35 mouse cellular contexts compared by ENCODE assay signal in the genomic region with DNA sequence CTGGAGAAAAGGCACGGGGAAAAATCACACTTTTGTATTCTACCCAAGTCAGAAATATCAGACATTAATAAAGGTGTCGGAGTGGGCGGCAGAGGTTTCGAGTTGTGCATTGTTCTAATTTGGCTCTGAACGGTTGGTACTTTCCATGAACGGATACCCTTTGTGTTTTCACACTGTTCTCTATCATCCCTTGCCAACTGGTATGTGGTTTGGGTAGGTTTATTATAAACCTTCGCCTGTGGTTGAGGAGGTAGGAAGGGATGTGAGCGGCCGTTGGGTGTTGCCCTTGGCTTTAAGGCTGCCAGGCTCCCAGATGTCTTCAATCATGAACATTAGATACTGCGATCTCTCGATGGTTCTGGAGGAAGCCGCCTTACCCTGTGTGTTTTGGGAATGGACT. TPM values are rescaled to one million over a fixed set of nuclear protein-coding genes. Genes with fewer than 3 reads are reported as not detected.
DNase-seq lines count a peak whose midpoint lies in the region; ATAC-seq and TF ChIP-seq lines count a peak whose summit lies in the region.
"Had no signal": no experiment of that assay in that cellular context is flagged by ENCODE, and none has a peak within 500 bp of the region (broad histone marks: within the 10 kb centered on the region; RNA-seq: fewer than 3 reads in every experiment).

No protein-coding gene starts in this region.

- H3K27me3 ChIP-seq in liver, postnatal 0 days (ENCODE audit: insufficient read depth, low read length): no peaks in the 10 kb centered on the region
- H3K27me3 ChIP-seq in liver, embryonic 11.5 days (replicated peaks; ENCODE audit: control insufficient read depth, insufficient read depth, low read length): no peaks in the 10 kb centered on the region
- H3K27me3 ChIP-seq: CH12.LX; hindbrain, embryonic 12.5 days; limb, embryonic 15.5 days; neural tube, embryonic 15.5 days had no signal

- no peak for ATAC-seq in liver, postnatal 0 days
- ATAC-seq in liver, embryonic 11.5 days (replicated peaks; ENCODE audit: low FRiP score): no peak
- 0 out of 2 replicates have a peak, but pooled peaks have one; percentile 16 for ATAC-seq in granulocyte monocyte progenitor cell, adult 5-6 weeks (replicated peaks; ENCODE audit: poor library complexity, severe bottlenecking)
- peak; percentile 80 for ATAC-seq in megakaryocyte-erythroid progenitor cell, adult 5-6 weeks (replicated peaks; ENCODE audit: low FRiP score, low TSS enrichment, poor library complexity, severe bottlenecking)
- ATAC-seq: forebrain, embryonic 14.5 days; midbrain, embryonic 16.5 days had no signal

- TF ChIP-seq CTCF in liver, postnatal 0 days (IDR thresholded peaks at IDR 0.05; ENCODE audit: low read depth): no peak

- TF ChIP-seq EP300 in liver, postnatal 0 days (IDR thresholded peaks at IDR 0.05; ENCODE audit: low read depth): peak; percentile 61

- H3K9me3 ChIP-seq in liver, postnatal 0 days (ENCODE audit: low read length): no peaks in the 10 kb centered on the region
- H3K9me3 ChIP-seq in liver, embryonic 11.5 days (ENCODE audit: control insufficient read depth, low read length): no peaks in the 10 kb centered on the region
- H3K9me3 ChIP-seq: embryonic facial prominence, embryonic 12.5 days; heart, embryonic 13.5 days; hindbrain, embryonic 12.5 days; limb, embryonic 10.5 days; limb, embryonic 15.5 days; neural tube, embryonic 15.5 days had no signal

- no peak overlapping the region for H3K9ac ChIP-seq in liver, postnatal 0 days (replicated peaks)
- no peak overlapping the region for H3K9ac ChIP-seq in liver, embryonic 11.5 days (ENCODE audit: low read depth, low read length)
- H3K9ac ChIP-seq: embryonic facial prominence, embryonic 12.5 days; heart, embryonic 13.5 days; hindbrain, embryonic 12.5 days; limb, embryonic 15.5 days; liver, embryonic 14.5 days; lung, embryonic 14.5 days; neural tube, embryonic 15.5 days had no signal

- intact Hi-C loops in left cerebral cortex, postnatal 14 days (cut with DNase I): no loop called here

- peaks cover 3% of the 10 kb centered on the region; the same call in 1 of the 2 replicates for H3K4me1 ChIP-seq in liver, postnatal 0 days (ENCODE audit: insufficient read depth)
- no peaks in the 10 kb centered on the region for H3K4me1 ChIP-seq in liver, embryonic 11.5 days (replicated peaks; ENCODE audit: control insufficient read depth, insufficient read depth, low read length)
- H3K4me1 ChIP-seq: embryonic facial prominence, embryonic 12.5 days; heart, embryonic 13.5 days; hindbrain, embryonic 12.5 days; limb, embryonic 10.5 days; neural tube, embryonic 15.5 days had no signal

- H3K4me3 ChIP-seq in liver, postnatal 0 days (ENCODE audit: low read depth, low read length): no peak overlapping the region
- no peak overlapping the region for H3K4me3 ChIP-seq in liver, embryonic 11.5 days (ENCODE audit: low read depth, low read length)
- H3K4me3 ChIP-seq: embryonic facial prominence, embryonic 12.5 days; heart, embryonic 13.5 days; hindbrain, embryonic 12.5 days; layer of hippocampus, adult 2 months; left cerebral cortex, adult 2 months; limb, embryonic 10.5 days; limb, embryonic 15.5 days; neural tube, embryonic 15.5 days had no signal

- DNase-seq in liver, postnatal 0 days: no peak
- no peak for DNase-seq in liver, embryonic 11.5 days (ENCODE audit: low spot score)
- no peak for DNase-seq in left cerebral cortex, postnatal 14 days (ENCODE audit: low spot score in 2 of 2)
- DNase-seq in right cerebral cortex, postnatal 25 days: no peak
- no peak for DNase-seq in kidney, postnatal 14 days
- DNase-seq: adrenal gland, postnatal 14 days; cerebellum, adult 11 months; cerebellum, adult 9-10 months; cerebellum, postnatal 36 days; embryo, embryonic 11 days; heart, postnatal 14 days; kidney, adult 11 months; kidney, postnatal 25 days; lung, embryonic 14.5 days; lung, postnatal 14 days; thymus, adult 2 months; thymus, postnatal 36 days had no signal

- H3K4me2 ChIP-seq in liver, postnatal 0 days (ENCODE audit: low read depth, low read length): no peak overlapping the region
- no peak overlapping the region for H3K4me2 ChIP-seq in liver, embryonic 11.5 days
- H3K4me2 ChIP-seq: embryonic facial prominence, embryonic 12.5 days; heart, embryonic 13.5 days; hindbrain, embryonic 12.5 days; limb, embryonic 15.5 days; lung, embryonic 14.5 days; midbrain, embryonic 11.5 days; neural tube, embryonic 15.5 days had no signal

- 44% methylated on average over 12 of the region's 12 CpGs for WGBS in liver, postnatal 0 days (ENCODE audit: insufficient replicate concordance)
- 73% methylated on average over 12 of the region's 12 CpGs for WGBS in liver, embryonic 11.5 days

- no peaks in the 10 kb centered on the region for H3K36me3 ChIP-seq in liver, postnatal 0 days (replicated peaks; ENCODE audit: insufficient read depth, low read length)
- no peaks in the 10 kb centered on the region for H3K36me3 ChIP-seq in liver, embryonic 11.5 days (ENCODE audit: control insufficient read depth, insufficient read depth, low read length)
- H3K36me3 ChIP-seq: embryonic facial prominence, embryonic 12.5 days; heart, embryonic 13.5 days; hindbrain, embryonic 12.5 days; limb, embryonic 10.5 days; limb, embryonic 15.5 days; neural tube, embryonic 15.5 days had no signal

- no peak overlapping the region for H3K27ac ChIP-seq in liver, postnatal 0 days (ENCODE audit: low read depth)
- H3K27ac ChIP-seq in liver, embryonic 11.5 days (ENCODE audit: low read depth, low read length): no peak overlapping the region
- H3K27ac ChIP-seq: embryonic facial prominence, embryonic 12.5 days; heart, embryonic 13.5 days; hindbrain, embryonic 12.5 days; layer of hippocampus, adult 2 months; left cerebral cortex, adult 2 months; limb, embryonic 10.5 days; limb, embryonic 15.5 days; liver, embryonic 14.5 days; neural tube, embryonic 15.5 days had no signal

RNA-seq across cellular contexts. Expression of gene Il18r1, which starts 4.5 kb away (rescaled TPM):
- 0.44 and 0.62 TPM in 2 replicates for polyA plus RNA-seq in liver, postnatal 0 days (2015; fragmentation: Nextera tagmentation; extraction: Ambion mirVana)
- polyA plus RNA-seq in liver, embryonic 11.5 days (2014; fragmentation: Nextera tagmentation; extraction: Ambion mirVana): 0.10 TPM in 1 of 2 replicates, not detected in the other
- total RNA-seq in granulocyte monocyte progenitor cell, adult 5-6 weeks (2014; fragmentation: Nextera tagmentation): 2.8 TPM in 1 of 2 replicates, not detected in the other
- total RNA-seq in granulocyte monocyte progenitor cell, adult 5-6 weeks (2017): 0.82 and 1.6 TPM in 2 replicates
- total RNA-seq in megakaryocyte-erythroid progenitor cell, adult 5-6 weeks (2014; fragmentation: Nextera tagmentation): 0.55 and 2.5 TPM in 2 replicates
- total RNA-seq in megakaryocyte-erythroid progenitor cell, adult 5-6 weeks (2017): 1.9 and 6.2 TPM in 2 replicates
- total RNA-seq in left cerebral cortex, postnatal 14 days (2021): not detected
- total RNA-seq: ES-E14; layer of hippocampus, adult 2 months; layer of hippocampus, postnatal 14 days; left cerebral cortex, adult 2 months had no signal
- polyA plus RNA-seq: embryonic facial prominence, embryonic 12.5 days; forebrain, embryonic 14.5 days; heart, embryonic 13.5 days; hindbrain, embryonic 12.5 days; limb, embryonic 10.5 days; midbrain, embryonic 16.5 days; neural tube, embryonic 15.5 days had no signal

RNA-seq across cellular contexts. Expression of gene Il1rl1, which starts 40.5 kb away (rescaled TPM):
- 0.89 and 1.4 TPM in 2 replicates for polyA plus RNA-seq in liver, postnatal 0 days (2015; fragmentation: Nextera tagmentation; extraction: Ambion mirVana)
- polyA plus RNA-seq in liver, embryonic 11.5 days (2014; fragmentation: Nextera tagmentation; extraction: Ambion mirVana): 1.7 and 2.3 TPM in 2 replicates
- total RNA-seq in granulocyte monocyte progenitor cell, adult 5-6 weeks (2014; fragmentation: Nextera tagmentation): 1.1 and 3.3 TPM in 2 replicates
- 2.0 and 2.1 TPM in 2 replicates for total RNA-seq in granulocyte monocyte progenitor cell, adult 5-6 weeks (2017)
- total RNA-seq in megakaryocyte-erythroid progenitor cell, adult 5-6 weeks (2014; fragmentation: Nextera tagmentation): 45.0 and 48.7 TPM in 2 replicates
- total RNA-seq in megakaryocyte-erythroid progenitor cell, adult 5-6 weeks (2017): 92.0 and 97.4 TPM in 2 replicates
- total RNA-seq in left cerebral cortex, postnatal 14 days (2021): under 1 TPM in 1 of 2 experiments, not detected in 1; 0.15 TPM
- total RNA-seq: ES-E14 had no signal
- polyA plus RNA-seq: forebrain, embryonic 14.5 days had no signal

RNA-seq across cellular contexts. Expression of gene Il18rap, which starts 45.3 kb away (rescaled TPM):
- polyA plus RNA-seq in liver, postnatal 0 days (2015; fragmentation: Nextera tagmentation; extraction: Ambion mirVana): 1.6 and 1.7 TPM in 2 replicates
- 0.69 and 1.2 TPM in 2 replicates for polyA plus RNA-seq in liver, embryonic 11.5 days (2014; fragmentation: Nextera tagmentation; extraction: Ambion mirVana)
- total RNA-seq in granulocyte monocyte progenitor cell, adult 5-6 weeks (2014; fragmentation: Nextera tagmentation): 7.3 and 8.7 TPM in 2 replicates
- 9.0 and 15.9 TPM in 2 replicates for total RNA-seq in granulocyte monocyte progenitor cell, adult 5-6 weeks (2017)
- 5.9 and 11.6 TPM in 2 replicates for total RNA-seq in megakaryocyte-erythroid progenitor cell, adult 5-6 weeks (2014; fragmentation: Nextera tagmentation)
- total RNA-seq in megakaryocyte-erythroid progenitor cell, adult 5-6 weeks (2017): 3.4 and 10.0 TPM in 2 replicates
- not detected for total RNA-seq in left cerebral cortex, postnatal 14 days (2021)
- total RNA-seq: gastrocnemius, adult 8-10 months had no signal

Comparison
In these comparisons a context has a peak if more than half of its experiments do, and no peak if none do; other contexts are left out.
1. ATAC-seq: peak in granulocyte monocyte progenitor cell, adult 5-6 weeks (single experiment) and megakaryocyte-erythroid progenitor cell, adult 5-6 weeks (single experiment); none in liver, postnatal 0 days (single experiment) and liver, embryonic 11.5 days (single experiment).
2. RNA of gene Il1rl1, which starts 40.5 kb away (total RNA-seq): 45.0 to 97.4 TPM in megakaryocyte-erythroid progenitor cell, adult 5-6 weeks; 1.1 to 3.3 TPM in granulocyte monocyte progenitor cell, adult 5-6 weeks and 0.15 TPM in left cerebral cortex, postnatal 14 days; every median in the first group is over 10 times any median in the second.